Mouse (Mus musculus): Measurements from ENCODE around the gene Emc3.

DNA sequence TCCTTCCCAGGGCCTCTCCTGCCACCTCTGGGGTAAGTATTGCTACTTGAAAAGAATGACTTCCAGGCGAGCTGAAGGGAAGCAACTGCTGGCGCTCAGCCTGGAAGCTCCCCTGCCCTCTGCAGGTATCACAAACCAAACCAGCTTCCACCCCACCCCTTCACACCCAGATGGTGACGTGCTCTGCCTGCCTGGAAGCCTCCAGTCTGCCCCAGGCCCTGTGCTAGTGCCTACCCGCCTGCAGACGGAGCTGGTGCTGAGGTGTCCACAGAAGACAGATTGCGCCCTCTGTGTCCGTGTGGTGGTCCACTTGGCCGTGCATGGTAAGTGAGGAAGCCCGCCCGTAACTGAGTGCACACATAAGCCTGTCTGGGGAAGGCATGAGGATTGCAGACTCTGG, 59.4 kb downstream of the Emc3 start:
- no peak for TF ChIP-seq CTCF (conservative IDR thresholded peaks at IDR 0.05; ENCODE audit: low read length)
- TF ChIP-seq POU5F1 (IDR thresholded peaks at IDR 0.05; ENCODE audit: borderline replicate concordance, low read length), result no peak
- TF ChIP-seq NANOG (IDR thresholded peaks at IDR 0.05; ENCODE audit: borderline replicate concordance, low read length), result no peak

Data from E14TG2a.4 (cell line).